Mouse (Mus musculus) 416B (cell line): ENCODE results near the gene Hsp90ab1.

ENCODE experiments used
- DNase-seq: peaks from one replicate; pipeline ENCODE4 v3.0.0; 2011; ENCODE audit warnings: low read depth

The Hsp90ab1 gene

GRCm38 (mm10) chr17:45557998-45558862 is 14.8 kb downstream of the Hsp90ab1 start:
- peak; percentile 54 for DNase-seq

GRCm38 (mm10) chr17:45557246-45557824 is 15.7 kb downstream of the Hsp90ab1 start:
- DNase-seq = no peak

GRCm38 (mm10) chr17:45556514-45557245 is 16.4 kb downstream of the Hsp90ab1 start:
- peak; percentile 46 for DNase-seq

- no peak for DNase-seq
Observed at GRCm38 (mm10) chr17:45556107-45556489, 17.0 kb downstream of the Hsp90ab1 start.

GRCm38 (mm10) chr17:45555452-45556106 is 17.5 kb downstream of the Hsp90ab1 start, which contains the start of gene Nfkbie:
Gene Nfkbie (plus strand): TSS chr17:45555703.
- DNase-seq = peak; percentile 94

GRCm38 (mm10) chr17:45554420-45554819 is 18.7 kb downstream of the Hsp90ab1 start:
- DNase-seq = peak; percentile 71

GRCm38 (mm10) chr17:45553065-45553464 is 20.0 kb downstream of the Hsp90ab1 start:
- DNase-seq = no peak

GRCm38 (mm10) chr17:45551816-45552451 is 21.1 kb downstream of the Hsp90ab1 start:
- peak; percentile 85 for DNase-seq

- DNase-seq = no peak
Observed at GRCm38 (mm10) chr17:45551249-45551796, 21.7 kb downstream of the Hsp90ab1 start.

- DNase-seq = no peak
Observed at GRCm38 (mm10) chr17:45550253-45550652, 22.8 kb downstream of the Hsp90ab1 start.

- no peak for DNase-seq
Observed at GRCm38 (mm10) chr17:45549617-45550181, 23.4 kb downstream of the Hsp90ab1 start, which contains the start of gene Tmem151b. Gene Tmem151b (minus strand): TSS chr17:45549677.

GRCm38 (mm10) chr17:45548541-45549512 is 24.2 kb downstream of the Hsp90ab1 start:
- no peak for DNase-seq

- DNase-seq = no peak
Observed at GRCm38 (mm10) chr17:45547461-45548190, 25.4 kb downstream of the Hsp90ab1 start.

GRCm38 (mm10) chr17:45546941-45547340 is 26.1 kb downstream of the Hsp90ab1 start:
- no peak for DNase-seq

GRCm38 (mm10) chr17:45545278-45545961 is 27.7 kb downstream of the Hsp90ab1 start:
- no peak for DNase-seq

- no peak for DNase-seq
Observed at GRCm38 (mm10) chr17:45544873-45545277, 28.2 kb downstream of the Hsp90ab1 start.

- DNase-seq = no peak
Observed at GRCm38 (mm10) chr17:45544001-45544872, 28.8 kb downstream of the Hsp90ab1 start.
